Mouse (Mus musculus): ENCODE data around the gene Gnl2. TPM values are rescaled to one million over a fixed set of nuclear protein-coding genes. Genes with fewer than 3 reads are reported as not detected.

Gene Gnl2
- total RNA-seq, 2 experiments from 2014 or later = 27.1 to 29.8 TPM

DNA sequence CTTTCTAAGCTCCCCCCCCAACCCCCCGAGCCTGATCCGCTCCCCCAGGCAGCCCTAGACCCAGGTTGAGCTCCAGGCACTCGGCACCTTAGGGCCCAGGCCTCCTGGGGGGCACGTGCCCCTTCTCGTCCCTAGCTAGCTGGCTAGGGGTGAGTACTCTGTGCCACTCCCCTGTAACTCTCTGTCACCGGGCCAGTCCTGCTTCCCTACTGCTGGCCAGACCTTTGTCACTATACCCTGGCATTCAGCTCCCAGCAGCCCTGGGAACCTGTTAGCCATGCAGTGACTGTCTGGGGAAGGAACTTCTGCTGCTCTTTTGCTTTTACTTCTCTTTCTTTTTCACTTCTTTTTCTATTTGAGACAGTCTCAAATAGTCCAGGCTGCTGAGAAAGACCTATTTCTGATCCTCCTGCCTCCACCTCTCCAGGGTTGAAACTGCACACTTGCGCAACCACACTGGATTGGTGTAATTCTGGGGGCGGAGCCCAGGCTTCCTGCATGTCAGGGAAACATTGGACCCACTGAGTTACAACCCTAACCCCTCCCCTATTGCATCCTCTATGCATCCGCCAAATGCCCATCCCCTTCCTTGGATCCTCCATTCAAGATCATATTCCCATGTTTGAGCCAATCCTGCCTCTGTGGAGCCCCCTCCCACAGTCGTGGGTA lies 18.8 kb upstream of the Gnl2 start:
- intact Hi-C loops (cut with DNase I) = no loop called here
- DNase-seq = no peak

DNA sequence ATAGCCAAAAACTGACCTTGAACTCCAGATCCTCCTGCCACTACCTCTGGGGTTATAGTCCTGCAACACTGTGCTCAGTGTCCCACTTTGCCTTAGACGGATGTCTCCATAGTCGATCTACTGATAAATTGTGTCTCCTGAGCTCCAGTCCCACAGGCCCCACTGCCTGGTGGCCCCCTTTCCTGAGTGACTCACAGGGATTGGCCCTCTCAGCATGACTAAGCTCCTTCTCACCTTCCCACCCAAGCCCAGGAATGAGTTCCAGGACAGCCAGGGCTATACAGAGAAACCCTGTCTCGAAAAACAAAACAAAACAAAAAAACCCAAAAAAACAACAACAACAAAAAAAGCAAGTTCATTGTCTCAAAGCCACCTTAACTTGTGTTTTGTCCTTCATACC lies 16.8 kb upstream of the Gnl2 start:
- no peak for DNase-seq
- intact Hi-C loops (cut with DNase I) = no loop called here

DNA sequence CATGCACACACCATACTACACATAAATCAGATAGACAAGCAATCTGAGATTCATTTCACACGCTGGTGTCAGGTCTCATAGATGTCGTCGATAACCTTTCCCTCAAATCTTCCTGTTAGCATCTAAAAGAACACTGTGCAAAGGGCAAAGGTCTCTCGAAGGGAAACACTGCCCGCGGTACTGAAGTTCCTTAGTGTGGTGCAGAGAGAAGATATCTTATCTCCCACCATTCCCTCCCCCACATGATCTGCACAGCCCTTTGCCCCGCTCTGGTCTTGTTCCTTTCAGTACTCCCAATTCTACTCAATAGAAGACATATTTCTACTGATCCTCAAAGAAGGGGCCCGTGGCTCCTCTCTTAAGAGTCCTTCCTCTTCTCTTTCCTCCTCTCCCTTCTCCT lies 13.4 kb upstream of the Gnl2 start:
- intact Hi-C loops (cut with DNase I) = no loop called here
- DNase-seq = no peak

DNA sequence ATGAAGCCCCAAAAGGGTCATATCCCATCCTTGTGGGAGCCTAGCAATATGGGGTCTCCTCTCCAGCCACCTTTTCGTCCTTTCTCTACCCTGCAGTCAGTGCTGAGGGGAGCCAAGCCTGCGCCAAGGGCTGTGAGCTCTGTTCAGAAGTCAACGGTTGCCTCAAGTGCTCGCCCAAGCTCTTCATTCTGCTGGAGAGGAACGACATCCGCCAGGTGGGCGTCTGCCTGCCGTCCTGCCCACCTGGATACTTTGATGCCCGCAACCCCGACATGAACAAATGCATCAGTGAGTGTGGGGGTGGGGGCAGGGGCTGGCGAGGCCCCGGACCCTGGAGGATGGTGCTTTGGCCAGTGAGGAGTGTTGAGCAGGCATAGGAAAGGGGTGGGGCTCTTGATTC lies 11.5 kb upstream of the Gnl2 start:
- no peak for DNase-seq
- intact Hi-C loops (cut with DNase I) = no loop called here

GRCm38 (mm10) chr4:125007460-125007859 lies 8.9 kb upstream of the Gnl2 start:
- no peak for DNase-seq
- intact Hi-C loops (cut with DNase I) = no loop called here

- intact Hi-C loops (cut with DNase I) = no loop called here
- no peak for DNase-seq
Observed at GRCm38 (mm10) chr4:125008220-125008619, 8.2 kb upstream of the Gnl2 start.

- intact Hi-C loops (cut with DNase I) = no loop called here
- DNase-seq = no peak
Observed at GRCm38 (mm10) chr4:125008712-125009111, 7.7 kb upstream of the Gnl2 start.

GRCm38 (mm10) chr4:125017431-125017830 lies 1.0 kb downstream of the Gnl2 start:
- peak; percentile 19 to 42 for DNase-seq
- intact Hi-C loops (cut with DNase I) = no loop called here

- no peak for DNase-seq
- intact Hi-C loops (cut with DNase I) = no loop called here
Observed at GRCm38 (mm10) chr4:125020780-125021538, 4.6 kb downstream of the Gnl2 start.

- DNase-seq = peak; percentile 92 to 96
- intact Hi-C loops (cut with DNase I) = no loop called here
Observed at GRCm38 (mm10) chr4:125029891-125030614, 13.7 kb downstream of the Gnl2 start.

DNA sequence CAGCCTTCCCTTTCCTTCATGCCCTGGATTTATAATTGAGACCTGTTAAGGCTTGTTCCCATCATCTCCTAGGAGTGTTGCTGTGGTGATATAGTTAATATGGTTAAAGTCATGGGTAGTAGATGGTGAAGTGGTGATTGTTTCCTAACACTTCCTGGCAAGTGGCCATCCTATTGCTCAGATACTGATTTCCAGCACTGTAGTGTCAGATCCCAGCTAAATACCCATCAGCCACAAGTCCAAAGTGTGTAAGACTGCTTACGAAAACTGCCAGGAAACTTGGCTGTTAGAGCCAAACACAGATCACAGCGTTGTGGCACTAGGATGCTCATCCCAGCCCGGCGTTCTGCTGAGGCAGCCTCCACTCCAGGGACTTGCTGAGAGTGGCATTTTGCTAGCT lies 18.0 kb downstream of the Gnl2 start:
- intact Hi-C loops (cut with DNase I) = no loop called here
- no peak for DNase-seq

DNA sequence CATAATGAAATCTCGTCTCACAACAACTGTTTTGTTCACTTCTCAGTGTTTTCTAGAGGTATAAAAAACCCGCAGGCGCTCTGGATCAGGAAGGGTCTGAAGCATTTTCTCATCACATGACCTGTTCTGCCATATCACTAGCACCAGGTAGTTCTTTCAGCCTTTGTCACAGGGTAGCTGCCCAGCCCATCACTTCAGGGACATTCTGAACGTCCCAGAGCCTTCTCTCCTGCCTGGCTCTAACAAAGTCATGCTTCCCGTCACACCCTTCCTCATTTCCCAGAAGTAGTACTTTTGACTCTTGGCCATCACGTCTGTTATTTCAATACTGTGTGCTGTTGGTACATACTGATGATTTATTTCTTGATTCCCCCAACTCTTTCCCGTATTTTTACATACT lies 28.1 kb downstream of the Gnl2 start:
- DNase-seq = no peak

DNA sequence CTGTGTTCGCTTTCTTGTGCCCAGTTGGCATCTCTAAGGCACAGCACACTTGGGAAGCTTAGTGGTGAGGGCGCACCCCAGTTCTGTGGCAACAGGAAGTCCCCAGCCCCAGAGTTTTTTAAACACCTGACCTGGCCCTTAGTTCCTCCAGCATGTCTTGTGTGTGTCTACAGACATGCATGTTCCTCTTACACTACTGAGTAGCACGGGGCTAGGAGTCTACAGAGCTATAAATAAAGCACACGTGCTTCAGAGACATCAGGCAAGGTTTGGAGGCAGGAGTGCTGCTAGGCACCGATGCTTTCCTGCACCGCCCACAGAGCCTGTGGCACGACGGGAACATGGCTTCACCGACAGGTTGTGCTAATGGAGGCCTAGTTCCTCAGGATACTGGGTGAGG lies 39.0 kb downstream of the Gnl2 start:
- intact Hi-C loops (cut with DNase I) = no loop called here

More for the DNA sequence above, 28.1 kb downstream of the Gnl2 start:
- intact Hi-C loops (cut with DNase I) = no loop called here

DNA sequence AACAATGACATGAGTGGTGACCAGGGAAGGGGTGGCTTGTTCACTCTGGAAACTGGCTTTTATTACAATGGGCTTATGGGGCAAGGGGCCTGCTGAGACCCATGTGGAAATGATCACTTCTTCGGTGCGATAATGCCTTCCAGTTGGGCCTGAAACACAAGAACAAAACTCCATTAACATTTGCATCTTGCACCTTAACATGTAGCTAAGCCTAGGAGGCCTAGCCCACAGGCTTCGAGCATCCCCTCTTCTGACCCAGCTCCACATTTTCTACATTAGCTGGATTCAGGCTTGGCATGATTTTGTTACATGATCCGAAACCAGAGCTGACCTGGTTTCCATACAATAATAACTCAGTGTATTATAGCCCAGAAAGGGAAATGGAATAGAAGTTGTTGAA lies 40.1 kb downstream of the Gnl2 start:
- no peak for DNase-seq
- intact Hi-C loops (cut with DNase I) = no loop called here

More for the DNA sequence above, 39.0 kb downstream of the Gnl2 start:
- DNase-seq = no peak

DNA sequence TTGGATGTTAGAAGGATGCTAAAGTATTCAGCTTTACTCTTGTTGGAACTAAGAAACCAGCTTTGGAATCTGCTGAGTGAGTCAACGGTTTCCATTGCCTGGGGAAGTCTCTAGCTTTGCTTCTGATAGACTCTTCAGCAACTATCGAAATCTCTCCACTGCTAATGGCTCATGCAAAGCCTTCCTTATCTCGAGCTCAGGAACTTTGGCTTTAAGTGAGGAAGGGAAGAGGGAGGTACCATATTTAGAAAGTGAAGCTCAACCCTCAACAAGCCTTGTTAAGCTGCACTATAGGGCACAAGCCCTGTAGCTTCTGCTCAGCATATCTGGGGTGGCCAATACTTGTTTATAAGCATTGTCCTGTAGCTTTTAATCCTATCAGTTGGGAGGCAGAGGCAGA lies 40.9 kb downstream of the Gnl2 start:
- no peak for DNase-seq
- intact Hi-C loops (cut with DNase I) = no loop called here

DNA sequence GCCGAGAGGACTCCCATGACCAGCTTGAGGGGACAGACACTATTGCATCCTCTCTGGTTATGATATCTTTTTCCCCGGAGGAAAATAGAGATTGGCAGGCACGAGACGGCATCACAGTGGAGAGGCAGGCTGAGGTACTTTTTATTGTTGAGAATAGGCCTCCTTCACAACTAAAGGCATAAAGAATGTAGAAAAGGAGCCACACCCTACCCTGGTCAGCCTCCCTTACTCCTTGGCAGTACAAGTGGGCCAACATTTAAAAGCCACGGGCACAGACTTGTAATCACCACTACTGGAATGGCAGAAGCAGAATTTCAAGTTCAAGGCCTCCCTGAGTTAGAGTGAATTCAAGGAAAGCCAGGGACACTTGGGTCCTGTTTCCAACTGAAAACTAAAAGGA lies 41.6 kb downstream of the Gnl2 start:
- intact Hi-C loops (cut with DNase I) = no loop called here
- DNase-seq = no peak

GRCm38 (mm10) chr4:125059025-125059424 lies 42.6 kb downstream of the Gnl2 start:
- intact Hi-C loops (cut with DNase I) = loop anchor here (1.0 kb wide), 1 partner anchor 116 kb away; no protein-coding TSS in a partner anchor
- peak; percentile 57 to 73 for DNase-seq

DNA sequence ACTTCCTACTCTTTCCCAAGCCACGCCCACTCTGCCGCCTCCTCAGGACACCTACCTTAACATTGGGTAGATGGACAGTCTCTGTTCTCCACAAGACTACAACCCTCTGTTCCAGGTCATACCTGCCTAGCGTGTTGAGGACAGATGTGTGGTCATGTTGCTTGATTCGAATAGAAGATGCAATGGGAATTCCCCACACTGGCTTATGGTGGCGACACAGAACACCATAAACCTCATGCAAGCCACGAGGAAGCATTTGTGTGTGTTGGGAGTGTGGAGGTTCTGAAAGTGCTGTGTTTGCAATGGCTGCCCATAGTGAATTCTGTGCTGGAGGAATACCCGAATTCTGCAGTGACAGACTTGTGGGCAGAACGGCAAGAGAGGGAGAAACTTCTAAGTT lies 47.4 kb downstream of the Gnl2 start:
- intact Hi-C loops (cut with DNase I) = loop anchor here (10.0 kb wide), 1 partner anchor 209 kb away; the partner anchor contains the start of genes 1110065P20Rik and Yrdc
- no peak for DNase-seq

GRCm38 (mm10) chr4:125065517-125066307 lies 49.3 kb downstream of the Gnl2 start, which contains the start of gene Dnali1:
TSS of gene Dnali1 (minus strand) at chr4:125065703.
- intact Hi-C loops (cut with DNase I) = loop anchor here (2.0 to 10.0 kb wide), 2 partner anchors 19 to 211 kb away; partner anchors contain the start of genes 1110065P20Rik, Meaf6 and Yrdc
- DNase-seq = peak; percentile 53 to 67
